Mouse (Mus musculus) lung, embryonic 15.5 days (tissue): ENCODE results near the gene Mios. TPM values are rescaled to one million over a fixed set of nuclear protein-coding genes. Genes with fewer than 3 reads are reported as not detected.

ENCODE experiments used
- ATAC-seq: fragments of 200-750 bp; cut with Nextera tagmentation; 2 replicates; pipeline ENCODE4 v1.8.0; 2017; ENCODE audit warnings: moderate number of reproducible peaks, borderline replicate concordance; ENCODE audit not compliant: low FRiP score, low TSS enrichment; ENCODE audit errors: extremely low read depth
- H3K27ac ChIP-seq: fragments of 300-500 bp; sonication (generic); 2 replicates; pipeline ENCODE4 v1.5.1; 2015; ENCODE audit warnings: moderate library complexity, mild to moderate bottlenecking, inconsistent platforms
- H3K27me3 ChIP-seq: fragments of 300-500 bp; sonication (generic); 2 replicates; pipeline ENCODE4 v1.6.1; 2015; ENCODE audit warnings: inconsistent platforms
- H3K36me3 ChIP-seq: fragments of 300-500 bp; sonication (generic); 2 replicates; pipeline ENCODE4 v1.6.1; 2015; ENCODE audit warnings: inconsistent platforms
- H3K4me1 ChIP-seq: fragments of 300-500 bp; sonication (generic); 2 replicates; pipeline ENCODE4 v1.6.1; 2015; ENCODE audit warnings: inconsistent platforms
- H3K4me2 ChIP-seq: fragments of 300-500 bp; sonication (generic); 2 replicates; pipeline ENCODE4 v1.6.1; 2015; ENCODE audit warnings: inconsistent platforms, mild to moderate bottlenecking, moderate library complexity
- H3K4me3 ChIP-seq: fragments of 300-500 bp; sonication (generic); 2 replicates; pipeline ENCODE4 v1.5.1; 2015; ENCODE audit warnings: mild to moderate bottlenecking, inconsistent platforms
- H3K9ac ChIP-seq: fragments of 300-500 bp; sonication (generic); 2 replicates; pipeline ENCODE4 v1.6.1; 2015; ENCODE audit warnings: inconsistent platforms
- H3K9me3 ChIP-seq: fragments of 300-500 bp; sonication (generic); 2 replicates; pipeline ENCODE4 v1.6.1; 2016; ENCODE audit warnings: inconsistent platforms
- WGBS: fragments of 180-500 bp; shearing (Covaris S2); methylation state at CpG from one replicate; pipeline ENCODE4 v1.1.7; 2015; 5-methylcytosine and 5-hydroxymethylcytosine counted together
- polyA plus RNA-seq: library from polyadenylated mRNA; unstranded; fragments of >200 nt; fragmentation: Nextera tagmentation; extraction: Ambion mirVana; gene quantifications from 2 replicates; pipeline ENCODE4 v1.2.1, GENCODE M21; 2015

Mios gene
- 24.2 and 24.5 TPM in 2 replicates for polyA plus RNA-seq

DNA sequence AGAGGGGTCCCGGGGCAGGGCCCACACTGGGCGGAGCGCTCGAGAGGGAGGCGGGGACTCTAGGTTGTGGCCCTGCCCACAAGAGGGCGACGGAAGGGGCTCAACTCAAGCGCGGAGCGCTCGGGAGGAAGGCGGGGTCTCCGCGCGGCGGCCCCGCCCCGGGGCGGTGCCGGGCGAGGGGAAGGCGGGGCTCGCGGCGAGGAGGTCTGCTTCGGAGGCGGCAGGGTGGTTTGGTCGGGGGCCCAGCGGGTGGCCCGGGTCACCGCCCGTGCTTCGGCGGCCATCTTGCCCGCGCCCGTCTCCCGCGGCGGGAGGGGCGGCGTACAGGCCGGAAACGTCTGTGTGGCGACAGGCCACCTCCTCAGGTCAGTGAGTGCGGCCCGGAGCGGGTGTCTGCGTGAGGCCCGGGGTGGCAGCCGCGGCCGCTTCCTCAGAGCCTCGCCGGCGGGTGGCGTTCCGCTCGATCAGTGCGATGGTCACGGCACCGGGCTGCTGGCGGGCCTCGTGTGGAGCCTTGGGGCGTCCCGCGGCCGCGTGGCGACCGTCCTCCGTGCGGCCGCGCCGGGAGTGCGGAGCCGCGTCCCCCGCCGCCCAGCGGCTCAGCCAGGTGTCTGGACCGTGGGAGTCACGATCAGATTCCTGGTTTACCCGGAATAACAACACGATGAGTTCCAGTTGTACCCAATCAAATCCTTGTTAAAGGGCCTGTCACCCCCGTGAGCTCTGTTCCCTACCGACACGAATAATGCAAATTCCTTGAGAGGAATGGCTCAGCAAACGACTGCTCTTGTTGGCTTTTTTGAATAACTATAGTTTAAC lies at the start of gene Mios:
Gene Mios (plus strand): TSS at position 176 of the 819 bp plus-strand sequence.
- H3K27ac ChIP-seq = peak within 1 kb of the TSS; percentile 96
- peak; percentile 99 for ATAC-seq

DNA sequence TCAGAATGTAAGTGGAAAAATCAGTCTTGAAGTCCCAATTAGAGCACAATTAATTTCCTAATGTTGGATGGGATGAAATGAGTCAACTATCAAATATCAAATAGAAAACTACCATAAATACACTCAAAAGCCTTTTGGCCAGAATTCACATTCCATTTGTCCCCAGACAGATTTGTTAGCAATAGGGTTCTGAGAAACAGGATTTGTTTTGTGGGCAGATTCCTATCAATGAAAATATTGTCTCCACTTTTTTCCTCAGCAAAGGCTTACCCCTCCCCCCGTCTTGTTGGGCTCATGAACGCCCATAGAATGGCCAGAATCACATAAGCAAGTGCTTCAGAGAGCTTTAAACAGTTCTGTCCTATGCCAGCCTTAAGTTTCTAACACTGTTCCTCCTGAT lies 49.0 kb upstream of the Mios start:
- no peaks in the 10 kb centered on the region for H3K27me3 ChIP-seq
- no peak overlapping the region for H3K4me3 ChIP-seq
- H3K27ac ChIP-seq = no peak overlapping the region
- WGBS = 49% methylated on average over 2 of the region's 2 CpGs
- H3K9me3 ChIP-seq = no peaks in the 10 kb centered on the region
- no peaks in the 10 kb centered on the region for H3K4me1 ChIP-seq
- ATAC-seq = no peak
- no peaks in the 10 kb centered on the region for H3K36me3 ChIP-seq
- no peak overlapping the region for H3K4me2 ChIP-seq
- no peak overlapping the region for H3K9ac ChIP-seq

More for the DNA sequence above, at the start of gene Mios:
- H3K27me3 ChIP-seq = no peaks in the 10 kb centered on the region
- H3K4me1 ChIP-seq = peaks cover 11% of the 10 kb centered on the region
- peak within 1 kb of the TSS; percentile 89 for H3K4me3 ChIP-seq
- peak within 1 kb of the TSS; percentile 52 for H3K4me2 ChIP-seq
- under 1% methylated on average over 90 of the region's 90 CpGs for WGBS
- no peaks in the 10 kb centered on the region for H3K36me3 ChIP-seq
- peak within 1 kb of the TSS; percentile 89 for H3K9ac ChIP-seq
- no peaks in the 10 kb centered on the region for H3K9me3 ChIP-seq

GRCm38 (mm10) chr6:8164741-8165140 lies 44.3 kb upstream of the Mios start:
- no peak overlapping the region for H3K4me3 ChIP-seq
- WGBS = 52% methylated on average over 1 of the region's 1 CpGs

GRCm38 (mm10) chr6:8172101-8172500 lies 36.9 kb upstream of the Mios start:
- Histone ChIP-seq H3K9ac (no peak overlapping the region), H3K4me1 (no peaks in the 10 kb centered on the region), H3K27me3 (no peaks in the 10 kb centered on the region), H3K36me3 (no peaks in the 10 kb centered on the region), H3K4me2 (no peak overlapping the region), H3K27ac (no peak overlapping the region), H3K9me3 (no peaks in the 10 kb centered on the region), H3K4me3 (no peak overlapping the region)
- WGBS = 60% methylated on average over 1 of the region's 1 CpGs
- ATAC-seq = no peak

More at GRCm38 (mm10) chr6:8164741-8165140, 44.3 kb upstream of the Mios start:
- Histone ChIP-seq H3K9me3 (no peaks in the 10 kb centered on the region), H3K36me3 (no peaks in the 10 kb centered on the region), H3K27me3 (no peaks in the 10 kb centered on the region), H3K27ac (no peak overlapping the region), H3K4me1 (no peaks in the 10 kb centered on the region), H3K9ac (no peak overlapping the region), H3K4me2 (no peak overlapping the region)
- no peak for ATAC-seq

DNA sequence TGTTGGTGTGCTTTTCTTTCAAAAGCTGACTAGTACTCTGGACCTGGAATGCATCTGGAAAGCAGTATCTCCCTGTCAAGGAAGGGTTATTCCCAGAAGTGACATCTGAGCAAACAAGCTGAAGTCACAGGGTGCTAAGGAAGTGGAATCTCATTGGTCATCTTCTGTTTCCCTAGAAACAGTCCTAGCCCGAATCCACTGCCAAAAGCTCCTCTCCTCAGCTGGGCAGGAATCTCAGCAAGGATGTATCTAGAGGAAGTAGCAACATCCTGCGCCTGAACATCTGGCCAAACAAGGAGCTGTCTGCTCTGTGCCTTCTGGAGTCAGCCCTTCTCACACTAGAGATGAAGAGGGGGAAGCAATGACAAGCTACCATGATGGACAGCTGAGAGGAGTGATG lies 35.0 kb upstream of the Mios start:
- no peak overlapping the region for H3K4me2 ChIP-seq
- peaks cover 9% of the 10 kb centered on the region; the same call in 1 of the 2 replicates for H3K4me1 ChIP-seq
- H3K4me3 ChIP-seq = no peak overlapping the region
- H3K9me3 ChIP-seq = no peaks in the 10 kb centered on the region
- H3K9ac ChIP-seq = no peak overlapping the region
- WGBS = 15% methylated on average over 2 of the region's 2 CpGs
- no peaks in the 10 kb centered on the region for H3K27me3 ChIP-seq
- peak; percentile 31; the same call in 1 of the 2 replicates for ATAC-seq
- no peaks in the 10 kb centered on the region for H3K36me3 ChIP-seq
- H3K27ac ChIP-seq = no peak overlapping the region

DNA sequence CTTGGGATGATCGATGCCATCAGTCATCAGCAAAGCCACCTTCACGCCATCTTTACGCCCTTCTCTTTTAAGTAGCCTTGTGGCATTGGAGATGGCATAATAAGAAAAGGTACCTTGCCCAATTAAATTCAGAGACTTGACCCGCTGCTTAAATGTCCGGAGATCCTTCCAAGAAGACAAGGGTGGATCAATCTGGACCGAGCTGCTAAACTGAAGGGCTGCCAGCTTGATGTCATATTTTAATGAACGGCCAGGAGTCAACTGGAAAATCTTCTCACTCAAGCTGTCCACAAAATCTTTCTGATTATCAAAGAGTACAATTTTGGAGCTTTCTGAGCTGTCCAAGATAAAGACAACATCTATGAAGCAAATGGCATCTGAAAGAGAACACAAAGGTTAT lies 33.7 kb upstream of the Mios start:
- Histone ChIP-seq H3K4me1 (peaks cover 9% of the 10 kb centered on the region; the same call in 1 of the 2 replicates), H3K9ac (no peak overlapping the region), H3K27me3 (no peaks in the 10 kb centered on the region)

DNA sequence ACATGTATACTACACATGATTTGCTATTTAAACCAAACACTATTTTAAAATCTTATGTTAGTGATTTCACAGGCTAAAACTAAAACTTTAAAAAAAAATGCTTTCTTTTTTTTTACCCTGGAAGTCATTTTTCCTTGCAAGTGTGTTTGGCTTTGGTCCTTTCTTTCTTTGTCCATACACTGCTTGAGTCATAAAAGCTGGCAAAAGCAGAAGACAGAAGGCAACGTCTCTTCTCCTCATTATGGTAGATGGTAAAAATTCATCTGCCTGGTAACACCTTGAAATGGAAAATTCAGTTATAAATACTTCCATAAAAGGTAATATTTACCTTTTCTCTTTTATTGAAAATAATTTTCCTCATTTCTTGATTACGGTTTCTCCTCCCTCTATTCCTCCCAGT lies 32.9 kb upstream of the Mios start:
- no peaks in the 10 kb centered on the region for H3K9me3 ChIP-seq
- no peak overlapping the region for H3K9ac ChIP-seq
- no peaks in the 10 kb centered on the region for H3K36me3 ChIP-seq
- H3K27me3 ChIP-seq = no peaks in the 10 kb centered on the region
- H3K4me1 ChIP-seq = peaks cover 9% of the 10 kb centered on the region; the same call in 1 of the 2 replicates
- no peak overlapping the region for H3K27ac ChIP-seq
- H3K4me2 ChIP-seq = no peak overlapping the region
- H3K4me3 ChIP-seq = no peak overlapping the region
- WGBS = 84% methylated on average over 2 of the region's 2 CpGs
- no peak for ATAC-seq

More for the DNA sequence above, 33.7 kb upstream of the Mios start:
- Histone ChIP-seq H3K4me2 (no peak overlapping the region), H3K4me3 (no peak overlapping the region), H3K36me3 (no peaks in the 10 kb centered on the region), H3K27ac (no peak overlapping the region), H3K9me3 (no peaks in the 10 kb centered on the region)
- 89% methylated on average over 7 of the region's 7 CpGs for WGBS
- ATAC-seq = no peak

GRCm38 (mm10) chr6:8178397-8178941 lies 30.6 kb upstream of the Mios start:
- no peak overlapping the region for H3K9ac ChIP-seq
- peaks cover 9% of the 10 kb centered on the region; the same call in 1 of the 2 replicates for H3K4me1 ChIP-seq
- no peaks in the 10 kb centered on the region for H3K9me3 ChIP-seq
- H3K27ac ChIP-seq = no peak overlapping the region
- 15% methylated on average over 10 of the region's 10 CpGs for WGBS
- no peak overlapping the region for H3K4me3 ChIP-seq
- peak overlapping the region; percentile 33 for H3K4me2 ChIP-seq
- H3K27me3 ChIP-seq = no peaks in the 10 kb centered on the region
- no peak for ATAC-seq
- no peaks in the 10 kb centered on the region for H3K36me3 ChIP-seq

- no peaks in the 10 kb centered on the region for H3K36me3 ChIP-seq
- no peaks in the 10 kb centered on the region for H3K4me1 ChIP-seq
- no peak for ATAC-seq
- no peak overlapping the region for H3K9ac ChIP-seq
- WGBS = 88% methylated on average over 3 of the region's 3 CpGs
- no peak overlapping the region for H3K4me3 ChIP-seq
- no peaks in the 10 kb centered on the region for H3K9me3 ChIP-seq
- no peak overlapping the region for H3K4me2 ChIP-seq
- no peak overlapping the region for H3K27ac ChIP-seq
- H3K27me3 ChIP-seq = no peaks in the 10 kb centered on the region
Measured at GRCm38 (mm10) chr6:8188599-8189233, 20.3 kb upstream of the Mios start.

DNA sequence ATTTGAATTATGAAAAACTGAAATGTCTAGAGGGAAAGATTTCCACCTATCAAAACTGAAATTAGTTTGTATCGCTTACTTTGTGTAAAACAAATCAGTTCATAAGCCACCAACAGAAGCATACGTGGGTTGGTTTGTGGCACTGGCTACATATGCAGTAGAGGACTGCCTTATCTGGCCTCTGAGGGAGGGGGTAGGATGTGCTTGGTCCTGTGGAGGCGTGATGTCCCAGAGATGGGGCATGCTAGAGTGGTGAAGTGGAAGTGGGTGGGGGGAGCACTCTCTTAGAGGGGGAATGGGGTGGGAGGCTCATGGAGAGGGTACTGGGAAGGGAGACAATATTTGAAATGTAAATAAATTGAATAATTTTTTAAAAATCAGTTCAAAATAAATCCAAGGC lies 19.1 kb upstream of the Mios start:
- Histone ChIP-seq H3K4me2 (no peak overlapping the region), H3K9ac (no peak overlapping the region), H3K4me1 (no peaks in the 10 kb centered on the region), H3K9me3 (no peaks in the 10 kb centered on the region), H3K36me3 (no peaks in the 10 kb centered on the region), H3K4me3 (no peak overlapping the region), H3K27me3 (no peaks in the 10 kb centered on the region), H3K27ac (no peak overlapping the region)
- WGBS = 54% methylated on average over 3 of the region's 3 CpGs
- no peak for ATAC-seq

DNA sequence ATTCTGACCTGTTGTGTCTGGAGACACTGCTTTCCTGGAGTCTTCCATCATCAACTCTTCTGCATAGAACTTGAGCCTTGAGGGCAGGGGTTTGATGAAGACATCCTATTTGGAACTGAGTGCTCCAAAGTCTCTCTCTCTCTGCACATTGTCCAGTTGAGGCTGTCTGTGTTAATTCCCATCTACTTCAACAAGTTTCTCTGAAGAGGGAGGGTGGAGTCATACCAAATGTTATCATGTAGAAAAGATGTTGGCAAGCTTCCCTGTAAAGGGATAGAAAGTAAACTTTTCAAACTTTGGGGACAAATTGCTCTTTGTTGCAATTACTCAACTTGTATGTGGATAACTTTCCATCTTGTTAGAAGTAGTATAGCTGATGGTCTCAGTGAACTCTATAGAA lies 16.5 kb upstream of the Mios start, which contains the start of gene Col28a1:
Gene Col28a1 (minus strand): TSS at position 101 of the 400 bp plus-strand sequence.
- Histone ChIP-seq H3K27me3 (no peaks in the 10 kb centered on the region), H3K4me3 (no peak within 1 kb of the TSS)

DNA sequence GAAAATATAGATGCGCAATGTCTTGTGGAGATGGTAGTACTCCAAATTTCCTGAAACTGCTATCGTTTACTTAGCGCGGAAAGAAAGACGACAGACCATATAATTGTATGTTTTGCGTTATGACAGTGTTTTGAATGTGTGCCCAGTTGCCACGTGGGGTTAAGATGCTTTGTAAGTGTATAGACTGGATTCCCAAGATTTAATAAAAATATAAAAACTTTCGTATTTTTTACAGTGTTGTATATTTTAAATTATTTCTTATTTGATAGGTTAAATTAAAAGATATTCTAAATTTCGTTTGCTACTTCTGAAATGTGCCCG lies 804 bp downstream of the Mios start:
- Histone ChIP-seq H3K36me3 (0 out of 2 replicates have a peak, but pooled peaks cover 2% of the 10 kb centered on the region), H3K4me1 (peaks cover 11% of the 10 kb centered on the region), H3K4me2 (peak overlapping the region; percentile 52), H3K27me3 (no peaks in the 10 kb centered on the region), H3K27ac (peak overlapping the region; percentile 96), H3K9me3 (no peaks in the 10 kb centered on the region), H3K9ac (peak overlapping the region; percentile 89), H3K4me3 (peak overlapping the region; percentile 89)
- no peak for ATAC-seq
- WGBS = 6% methylated on average over 10 of the region's 10 CpGs

More for the DNA sequence above, 16.5 kb upstream of the Mios start, which contains the start of gene Col28a1:
- Histone ChIP-seq H3K9ac (no peak within 1 kb of the TSS), H3K36me3 (no peaks in the 10 kb centered on the region), H3K4me1 (no peaks in the 10 kb centered on the region), H3K9me3 (no peaks in the 10 kb centered on the region), H3K27ac (no peak within 1 kb of the TSS), H3K4me2 (no peak within 1 kb of the TSS)
- no peak for ATAC-seq
